Mouse (Mus musculus) kidney, embryonic 15.5 days (tissue): ENCODE data around the gene Bmt2. TPM values are rescaled to one million over a fixed set of nuclear protein-coding genes. Genes with fewer than 3 reads are reported as not detected.

Experiments used
- ATAC-seq: fragments of 200-750 bp; cut with Nextera tagmentation; replicated peaks from 2 replicates; pipeline ENCODE4 v1.8.0; 2017; ENCODE audit warnings: moderate TSS enrichment; ENCODE audit not compliant: low FRiP score
- H3K27ac ChIP-seq: fragments of 300-500 bp; sonication (generic); 2 replicates; pipeline ENCODE4 v1.5.1; 2015; ENCODE audit warnings: mild to moderate bottlenecking, inconsistent platforms
- H3K27me3 ChIP-seq: fragments of 300-500 bp; sonication (generic); 2 replicates; pipeline ENCODE4 v1.6.1; 2015; ENCODE audit warnings: inconsistent platforms
- H3K36me3 ChIP-seq: fragments of 300-500 bp; sonication (generic); 2 replicates; pipeline ENCODE4 v1.6.1; 2015; ENCODE audit warnings: inconsistent platforms
- H3K4me1 ChIP-seq: fragments of 300-500 bp; sonication (generic); 2 replicates; pipeline ENCODE4 v1.6.1; 2015; ENCODE audit warnings: inconsistent platforms
- H3K4me2 ChIP-seq: fragments of 300-500 bp; sonication (generic); 2 replicates; pipeline ENCODE4 v1.6.1; 2015; ENCODE audit warnings: moderate library complexity, mild to moderate bottlenecking, inconsistent platforms
- H3K4me3 ChIP-seq: fragments of 300-500 bp; sonication (generic); replicated peaks from 2 replicates; pipeline ENCODE4 v1.5.1; 2015; ENCODE audit warnings: mild to moderate bottlenecking, inconsistent platforms
- H3K9ac ChIP-seq: fragments of 300-500 bp; sonication (generic); 2 replicates; pipeline ENCODE4 v1.6.1; 2015; ENCODE audit warnings: mild to moderate bottlenecking, inconsistent platforms
- H3K9me3 ChIP-seq: fragments of 300-500 bp; sonication (generic); replicated peaks from 2 replicates; pipeline ENCODE4 v1.6.1; 2016; ENCODE audit warnings: inconsistent platforms
- WGBS: fragments of 180-500 bp; shearing (Covaris S2); methylation state at CpG from one replicate; pipeline ENCODE4 v1.1.7; 2015; ENCODE audit warnings: mixed read lengths; 5-methylcytosine and 5-hydroxymethylcytosine counted together
- polyA plus RNA-seq: library from polyadenylated mRNA; unstranded; fragments of >200 nt; fragmentation: Nextera tagmentation; extraction: Ambion mirVana; gene quantifications from 2 replicates; pipeline ENCODE4 v1.2.1, GENCODE M21; 2015

Bmt2 gene
- polyA plus RNA-seq, result 17.8 and 18.6 TPM in 2 replicates

- 0 out of 2 replicates have a peak, but pooled peaks cover 2% of the 10 kb centered on the region for H3K4me1 ChIP-seq
- peak; percentile 99 for ATAC-seq
Observed at GRCm38 (mm10) chr6:13677818-13678282, at the start of gene Bmt2. Gene Bmt2, minus strand, starts transcription at chr6:13677966.

GRCm38 (mm10) chr6:13722166-13722565, 44.4 kb upstream of the Bmt2 start:
- Histone ChIP-seq H3K9ac (no peak overlapping the region), H3K27ac (no peak overlapping the region), H3K4me1 (no peaks in the 10 kb centered on the region), H3K36me3 (no peaks in the 10 kb centered on the region), H3K9me3 (no peaks in the 10 kb centered on the region), H3K27me3 (no peaks in the 10 kb centered on the region), H3K4me2 (no peak overlapping the region), H3K4me3 (no peak overlapping the region)
- WGBS, result over 99% methylated on average over 3 of the region's 3 CpGs
- ATAC-seq, result no peak

More at GRCm38 (mm10) chr6:13677818-13678282, at the start of gene Bmt2:
- Histone ChIP-seq H3K4me2 (peak within 1 kb of the TSS; percentile 77), H3K9ac (peak within 1 kb of the TSS; percentile 90), H3K9me3 (no peaks in the 10 kb centered on the region), H3K27me3 (no peaks in the 10 kb centered on the region), H3K36me3 (no peaks in the 10 kb centered on the region), H3K27ac (peak within 1 kb of the TSS; percentile 97), H3K4me3 (peak within 1 kb of the TSS; percentile 90)
- under 1% methylated on average over 28 of the region's 37 CpGs for WGBS

GRCm38 (mm10) chr6:13714867-13715266, 37.1 kb upstream of the Bmt2 start:
- Histone ChIP-seq H3K4me1 (no peaks in the 10 kb centered on the region), H3K4me2 (no peak overlapping the region), H3K9ac (no peak overlapping the region), H3K4me3 (no peak overlapping the region), H3K9me3 (no peaks in the 10 kb centered on the region), H3K27ac (no peak overlapping the region), H3K36me3 (no peaks in the 10 kb centered on the region), H3K27me3 (no peaks in the 10 kb centered on the region)
- WGBS, result 86% methylated on average over 3 of the region's 3 CpGs
- ATAC-seq, result no peak

DNA sequence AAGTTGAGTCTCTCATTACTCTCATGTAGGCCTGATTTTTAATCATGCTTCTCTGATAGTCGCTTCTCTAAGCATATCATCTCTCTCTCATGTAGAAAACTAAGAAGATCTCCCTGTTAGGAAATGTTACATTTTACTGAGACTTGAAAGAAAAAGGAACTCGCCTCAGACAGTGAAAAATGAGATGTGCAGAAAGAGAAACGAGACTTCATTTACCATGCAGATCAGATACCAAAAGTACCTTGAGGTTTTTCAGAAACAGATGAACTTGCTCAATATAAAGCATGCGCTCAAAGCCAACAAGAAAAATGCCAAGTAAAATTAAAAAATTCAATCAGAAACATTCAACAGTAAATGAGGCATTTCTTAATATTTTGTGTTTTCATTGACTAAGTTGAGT, 19.1 kb upstream of the Bmt2 start:
- no peak overlapping the region for H3K4me2 ChIP-seq
- H3K27me3 ChIP-seq, result no peaks in the 10 kb centered on the region
- no peak overlapping the region for H3K9ac ChIP-seq
- H3K9me3 ChIP-seq, result no peaks in the 10 kb centered on the region
- no peak for ATAC-seq
- H3K4me3 ChIP-seq, result no peak overlapping the region
- WGBS, result 75% methylated on average over 4 of the region's 4 CpGs
- H3K36me3 ChIP-seq, result no peaks in the 10 kb centered on the region
- H3K4me1 ChIP-seq, result no peaks in the 10 kb centered on the region
- H3K27ac ChIP-seq, result no peak overlapping the region

DNA sequence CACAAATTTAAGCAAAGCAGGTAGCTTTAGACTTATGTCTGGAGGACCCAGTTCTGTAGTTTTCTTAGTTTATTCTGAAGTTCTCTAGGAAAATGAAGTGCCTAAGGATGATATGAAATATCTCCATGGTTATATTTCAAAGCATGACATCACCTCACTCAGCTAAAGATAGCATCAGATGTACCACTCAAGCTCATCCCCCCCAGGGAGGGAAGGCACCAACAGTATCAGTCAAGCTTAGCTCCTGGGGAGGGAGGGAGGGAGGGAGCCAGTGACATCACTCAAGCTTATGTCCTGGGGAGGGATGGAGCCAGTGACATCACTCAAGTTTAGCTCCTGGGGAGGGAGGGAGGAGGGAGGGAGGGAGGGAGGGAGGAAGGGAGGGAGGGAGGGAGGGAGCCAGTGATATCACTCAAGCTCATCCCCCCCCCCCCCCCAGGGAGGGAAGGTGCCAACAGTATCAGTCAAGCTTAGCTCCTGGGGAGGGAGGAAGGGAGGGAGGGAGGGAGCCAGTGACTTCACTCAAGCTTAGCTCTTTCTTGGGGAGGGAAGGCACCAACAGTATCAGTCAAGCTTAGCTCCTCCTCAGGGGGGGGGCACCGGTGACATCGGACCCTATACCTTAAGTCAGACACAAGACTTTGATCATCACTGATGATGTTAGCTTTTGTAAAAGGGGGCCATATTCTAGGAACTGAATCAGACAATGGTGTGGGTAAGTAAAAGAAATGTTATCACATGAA, 17.5 kb upstream of the Bmt2 start:
- H3K36me3 ChIP-seq, result no peaks in the 10 kb centered on the region
- no peak overlapping the region for H3K4me3 ChIP-seq
- no peak for ATAC-seq
- H3K9me3 ChIP-seq, result no peaks in the 10 kb centered on the region
- 88% methylated on average over 2 of the region's 2 CpGs for WGBS
- no peak overlapping the region for H3K27ac ChIP-seq
- no peak overlapping the region for H3K4me2 ChIP-seq
- H3K27me3 ChIP-seq, result no peaks in the 10 kb centered on the region
- no peaks in the 10 kb centered on the region for H3K4me1 ChIP-seq
- no peak overlapping the region for H3K9ac ChIP-seq

GRCm38 (mm10) chr6:13691657-13692294, 14.0 kb upstream of the Bmt2 start:
- Histone ChIP-seq H3K9ac (no peak overlapping the region), H3K4me1 (no peaks in the 10 kb centered on the region), H3K27me3 (no peaks in the 10 kb centered on the region), H3K4me3 (no peak overlapping the region), H3K9me3 (no peaks in the 10 kb centered on the region), H3K36me3 (no peaks in the 10 kb centered on the region), H3K27ac (no peak overlapping the region), H3K4me2 (no peak overlapping the region)
- no peak for ATAC-seq
- WGBS, result 84% methylated on average over 2 of the region's 2 CpGs

- Histone ChIP-seq H3K9me3 (no peaks in the 10 kb centered on the region), H3K4me2 (no peak overlapping the region), H3K27me3 (no peaks in the 10 kb centered on the region), H3K9ac (no peak overlapping the region), H3K36me3 (no peaks in the 10 kb centered on the region), H3K4me1 (no peaks in the 10 kb centered on the region), H3K4me3 (no peak overlapping the region), H3K27ac (no peak overlapping the region)
- ATAC-seq, result no peak
Observed at GRCm38 (mm10) chr6:13690398-13690797, 12.6 kb upstream of the Bmt2 start.

DNA sequence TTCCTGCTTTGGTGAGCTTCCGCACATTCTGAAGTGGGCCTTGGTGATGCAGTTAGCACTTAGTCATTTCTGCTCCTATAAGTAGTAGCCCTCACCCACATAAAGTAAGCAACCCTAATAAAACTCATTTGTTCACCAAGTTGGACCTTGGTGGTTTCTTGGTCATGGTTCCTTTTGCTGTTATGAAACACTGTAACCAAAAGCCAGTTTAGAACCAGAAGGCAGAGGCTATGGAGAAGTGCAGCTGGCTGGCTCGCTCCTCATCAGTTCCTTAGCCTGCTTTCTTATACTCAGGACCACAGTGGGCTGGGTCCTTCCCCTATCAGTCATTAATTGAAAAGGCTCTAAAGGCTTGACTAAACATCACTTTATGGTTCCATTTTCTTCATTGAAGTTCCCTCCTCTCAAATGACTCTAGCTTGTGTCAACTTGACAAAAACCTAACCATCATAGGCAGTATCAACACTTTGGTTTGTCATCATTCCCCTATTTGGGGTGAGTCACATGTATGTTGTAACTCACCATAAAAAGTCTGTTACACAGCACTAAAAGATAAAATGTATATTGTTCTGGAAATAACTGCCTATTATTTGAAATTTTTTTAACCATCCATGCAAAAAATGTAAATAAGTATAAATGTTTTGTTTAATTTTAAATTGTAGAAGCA, 6.3 kb upstream of the Bmt2 start:
- 93% methylated on average over 2 of the region's 2 CpGs for WGBS
- no peak for ATAC-seq
- no peak overlapping the region for H3K4me2 ChIP-seq

GRCm38 (mm10) chr6:13678349-13678748, 583 bp upstream of the Bmt2 start:
- H3K4me1 ChIP-seq, result 0 out of 2 replicates have a peak, but pooled peaks cover 2% of the 10 kb centered on the region
- peak overlapping the region; percentile 90 for H3K4me3 ChIP-seq
- H3K36me3 ChIP-seq, result no peaks in the 10 kb centered on the region
- no peaks in the 10 kb centered on the region for H3K9me3 ChIP-seq
- peak overlapping the region; percentile 19; the same call in 1 of the 2 replicates for H3K9ac ChIP-seq
- H3K27ac ChIP-seq, result peak overlapping the region; percentile 97
- no peaks in the 10 kb centered on the region for H3K27me3 ChIP-seq
- 11% methylated on average over 5 of the region's 5 CpGs for WGBS
- peak overlapping the region; percentile 77 for H3K4me2 ChIP-seq
- ATAC-seq, result no peak

More for the DNA sequence above, 6.3 kb upstream of the Bmt2 start:
- H3K4me1 ChIP-seq, result no peaks in the 10 kb centered on the region
- no peaks in the 10 kb centered on the region for H3K36me3 ChIP-seq
- H3K27ac ChIP-seq, result no peak overlapping the region
- H3K4me3 ChIP-seq, result no peak overlapping the region
- no peak overlapping the region for H3K9ac ChIP-seq
- H3K9me3 ChIP-seq, result no peaks in the 10 kb centered on the region
- H3K27me3 ChIP-seq, result no peaks in the 10 kb centered on the region

- Histone ChIP-seq H3K4me2 (peak overlapping the region; percentile 77), H3K27ac (peak overlapping the region; percentile 97), H3K9me3 (no peaks in the 10 kb centered on the region), H3K4me3 (peak overlapping the region; percentile 90), H3K36me3 (no peaks in the 10 kb centered on the region), H3K4me1 (0 out of 2 replicates have a peak, but pooled peaks cover 2% of the 10 kb centered on the region), H3K9ac (peak overlapping the region; percentile 90), H3K27me3 (no peaks in the 10 kb centered on the region)
- under 1% methylated on average over 40 of the region's 43 CpGs for WGBS
- ATAC-seq, result peak; percentile 84
Observed at GRCm38 (mm10) chr6:13677141-13677761, 515 bp downstream of the Bmt2 start.

DNA sequence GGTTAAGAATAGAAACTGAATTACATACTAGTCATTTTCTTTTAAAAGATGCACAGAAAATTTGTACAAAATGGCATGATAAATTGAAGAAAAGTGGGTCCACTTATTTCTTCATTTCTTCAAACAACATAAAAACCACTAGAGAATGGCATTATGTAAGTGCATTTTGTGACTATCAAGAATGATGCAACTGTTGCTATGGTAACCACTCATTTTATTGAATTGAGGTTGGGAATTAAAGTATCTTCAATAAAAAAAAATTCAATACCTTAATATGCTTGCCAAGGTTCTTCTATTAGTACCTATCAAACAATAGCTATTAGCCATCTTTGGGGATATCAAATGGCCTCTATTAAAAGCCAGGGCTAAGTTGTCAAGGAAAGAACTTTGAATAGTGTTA, 1.6 kb downstream of the Bmt2 start:
- ATAC-seq, result no peak
- peak overlapping the region; percentile 77 for H3K4me2 ChIP-seq
- no peak overlapping the region for H3K27ac ChIP-seq
- 0 out of 2 replicates have a peak, but pooled peaks cover 2% of the 10 kb centered on the region for H3K4me1 ChIP-seq
- H3K4me3 ChIP-seq, result peak overlapping the region; percentile 90
- no peaks in the 10 kb centered on the region for H3K36me3 ChIP-seq
- no peaks in the 10 kb centered on the region for H3K9me3 ChIP-seq
- no peak overlapping the region for H3K9ac ChIP-seq
- H3K27me3 ChIP-seq, result no peaks in the 10 kb centered on the region
